Mouse (Mus musculus) spleen, postnatal 0 days (tissue): ENCODE data around the gene B4galnt4. TPM values are rescaled to one million over a fixed set of nuclear protein-coding genes. Genes with fewer than 3 reads are reported as not detected.

ENCODE experiments used
- polyA plus RNA-seq: library from polyadenylated mRNA; unstranded; fragments of >200 nt; fragmentation: Nextera tagmentation; extraction: Ambion mirVana; gene quantifications from 2 replicates; pipeline ENCODE4 v1.2.1, GENCODE M21; 2015

B4galnt4 gene
- 0.29 and 0.49 TPM in 2 replicates for polyA plus RNA-seq

GRCm38 (mm10) chr7:141060426-141061242, at the start of gene B4galnt4:
Gene B4galnt4, plus strand, starts transcription at chr7:141061104.

GRCm38 (mm10) chr7:141017824-141018223, 43.1 kb upstream of the B4galnt4 start, which contains the start of gene Ifitm6:
Gene Ifitm6, minus strand, starts transcription at chr7:141017924.

GRCm38 (mm10) chr7:141028831-141029230, 32.1 kb upstream of the B4galnt4 start, which contains the start of gene Gm17387:
Gene Gm17387, plus strand, starts transcription at chr7:141029131.

GRCm38 (mm10) chr7:141077841-141078240, 16.9 kb downstream of the B4galnt4 start, which contains the start of gene Pkp3:
Gene Pkp3, plus strand, starts transcription at chr7:141078218.

GRCm38 (mm10) chr7:141099911-141100691, 39.2 kb downstream of the B4galnt4 start, which contains the start of gene Sigirr:
Gene Sigirr, minus strand, starts transcription at chr7:141100572.

GRCm38 (mm10) chr7:141117636-141118035, 56.7 kb downstream of the B4galnt4 start, which contains the start of gene Ano9:
Gene Ano9, minus strand, starts transcription at chr7:141117806.

Other genes starting within 250 kb of the B4galnt4 start
- gene Zfp941, start 238.9 kb upstream of the B4galnt4 start, polyA plus RNA-seq = 0.13 TPM in 2 replicates
- 0.18 TPM in 1 of 2 replicates, not detected in the other for gene Urah, start 226.1 kb upstream of the B4galnt4 start, polyA plus RNA-seq
- not detected in 2 replicates for gene Scgb1c1, start 215.6 kb upstream of the B4galnt4 start, polyA plus RNA-seq
- 0.12 and 0.16 TPM in 2 replicates for gene Odf3, start 213.3 kb upstream of the B4galnt4 start, polyA plus RNA-seq
- not detected in 2 replicates for gene Gm45785, start 204.8 kb upstream of the B4galnt4 start, polyA plus RNA-seq
- gene Ric8a, start 204.1 kb upstream of the B4galnt4 start, polyA plus RNA-seq = 31.8 and 36.1 TPM in 2 replicates
- 32.7 and 38.1 TPM in 2 replicates for gene Bet1l, start 203.5 kb upstream of the B4galnt4 start, polyA plus RNA-seq
- gene Psmd13, start 179.1 kb upstream of the B4galnt4 start, polyA plus RNA-seq = 159 and 163 TPM in 2 replicates
- gene Sirt3, start 178.8 kb upstream of the B4galnt4 start, polyA plus RNA-seq = 21.7 and 24.0 TPM in 2 replicates
- 0.55 and 1.2 TPM in 2 replicates for gene Cox8b, start 160.7 kb upstream of the B4galnt4 start, polyA plus RNA-seq
- 0.08 TPM in 2 replicates for gene Nlrp6, start 140.2 kb upstream of the B4galnt4 start, polyA plus RNA-seq
- gene Pgghg, start 119.7 kb upstream of the B4galnt4 start, polyA plus RNA-seq = 6.2 and 8.2 TPM in 2 replicates
- 0.97 and 1.4 TPM in 2 replicates for gene Ifitm5, start 110.8 kb upstream of the B4galnt4 start, polyA plus RNA-seq
- gene Gm45717, start 105.2 kb upstream of the B4galnt4 start, polyA plus RNA-seq = 0.40 TPM in 1 of 2 replicates, not detected in the other
- gene Ifitm2, start 105.1 kb upstream of the B4galnt4 start, polyA plus RNA-seq = 630 and 797 TPM in 2 replicates
- 143 and 182 TPM in 2 replicates for gene Ifitm1, start 93.9 kb upstream of the B4galnt4 start, polyA plus RNA-seq
- 384 and 520 TPM in 2 replicates for gene Ifitm3, start 50.3 kb upstream of the B4galnt4 start, polyA plus RNA-seq
- gene Ifitm6, start 43.2 kb upstream of the B4galnt4 start, polyA plus RNA-seq = 94.2 and 145 TPM in 2 replicates
- not detected in 2 replicates for gene Gm17387, start 32.0 kb upstream of the B4galnt4 start, polyA plus RNA-seq
- 2.2 and 3.6 TPM in 2 replicates for gene Pkp3, start 17.1 kb downstream of the B4galnt4 start, polyA plus RNA-seq
- 8.6 and 9.9 TPM in 2 replicates for gene Sigirr, start 39.5 kb downstream of the B4galnt4 start, polyA plus RNA-seq
- 0.29 and 0.60 TPM in 2 replicates for gene Ano9, start 56.7 kb downstream of the B4galnt4 start, polyA plus RNA-seq
- 137 and 167 TPM in 2 replicates for gene Ptdss2, start 61.3 kb downstream of the B4galnt4 start, polyA plus RNA-seq
- gene Rnh1, start 111.8 kb downstream of the B4galnt4 start, polyA plus RNA-seq = 61.3 and 72.7 TPM in 2 replicates
- 62.2 and 63.7 TPM in 2 replicates for gene Hras, start 132.9 kb downstream of the B4galnt4 start, polyA plus RNA-seq
- 4.3 and 4.7 TPM in 2 replicates for gene Lrrc56, start 133.1 kb downstream of the B4galnt4 start, polyA plus RNA-seq
- gene Lmntd2, start 153.0 kb downstream of the B4galnt4 start, polyA plus RNA-seq = 0.22 and 0.33 TPM in 2 replicates
- gene Rassf7, start 154.8 kb downstream of the B4galnt4 start, polyA plus RNA-seq = 9.9 and 12.2 TPM in 2 replicates
- gene Phrf1, start 167.7 kb downstream of the B4galnt4 start, polyA plus RNA-seq = 32.7 and 37.2 TPM in 2 replicates
- 32.5 and 46.0 TPM in 2 replicates for gene Irf7, start 205.4 kb downstream of the B4galnt4 start, polyA plus RNA-seq
- 0.07 and 0.11 TPM in 2 replicates for gene Cdhr5, start 215.7 kb downstream of the B4galnt4 start, polyA plus RNA-seq
- gene Sct, start 218.0 kb downstream of the B4galnt4 start, polyA plus RNA-seq = 10.2 and 15.9 TPM in 2 replicates
- gene Drd4, start 230.9 kb downstream of the B4galnt4 start, polyA plus RNA-seq = 0.10 and 0.55 TPM in 2 replicates